Mouse (Mus musculus): ENCODE results near the gene Alg6. TPM values are rescaled to one million over a fixed set of nuclear protein-coding genes. Genes with fewer than 3 reads are reported as not detected.

Gene Alg6
- polyA plus RNA-seq (2016; fragmentation: Nextera tagmentation; extraction: Ambion mirVana) = 20.0 and 20.5 TPM in 2 replicates

GRCm38 (mm10) chr4:99714904-99715782 is at the start of gene Alg6:
Alg6 (plus strand) TSS chr4:99715664.
- Histone ChIP-seq H3K4me3 (peak within 1 kb of the TSS; percentile 66), H3K27ac (peak within 1 kb of the TSS; percentile 91), H3K36me3 (replicated peaks) (peaks cover 10% of the 10 kb centered on the region), H3K9me3 (no peaks in the 10 kb centered on the region), H3K4me1 (peaks cover 10% of the 10 kb centered on the region), H3K27me3 (ENCODE audit: poor library complexity, severe bottlenecking) (peaks cover 17% of the 10 kb centered on the region)
- 4% methylated on average over 46 of the region's 46 CpGs for WGBS
- DNase-seq (ENCODE audit: extremely low spot score, low spot score) = peak; percentile 97

- H3K36me3 ChIP-seq (replicated peaks) = no peaks in the 10 kb centered on the region
- 0 out of 2 replicates have a peak, but pooled peaks cover 3% of the 10 kb centered on the region for H3K9me3 ChIP-seq
- 89% methylated on average over 7 of the region's 7 CpGs for WGBS
- no peak overlapping the region for H3K27ac ChIP-seq
- H3K4me1 ChIP-seq = no peaks in the 10 kb centered on the region
- DNase-seq (ENCODE audit: extremely low spot score, low spot score) = no peak
- no peak overlapping the region for H3K4me3 ChIP-seq
- peaks cover 19% of the 10 kb centered on the region for H3K27me3 ChIP-seq (ENCODE audit: poor library complexity, severe bottlenecking)
Measured at GRCm38 (mm10) chr4:99670203-99670851, 45.1 kb upstream of the Alg6 start.

GRCm38 (mm10) chr4:99675191-99675590 is 40.3 kb upstream of the Alg6 start:
- no peak overlapping the region for H3K27ac ChIP-seq
- DNase-seq (ENCODE audit: extremely low spot score, low spot score) = no peak
- 0 out of 2 replicates have a peak, but pooled peaks cover 3% of the 10 kb centered on the region for H3K9me3 ChIP-seq
- H3K4me1 ChIP-seq = no peaks in the 10 kb centered on the region
- H3K36me3 ChIP-seq (replicated peaks) = no peaks in the 10 kb centered on the region
- H3K4me3 ChIP-seq = no peak overlapping the region
- no peaks in the 10 kb centered on the region for H3K27me3 ChIP-seq (ENCODE audit: poor library complexity, severe bottlenecking)

GRCm38 (mm10) chr4:99683941-99684340 is 31.5 kb upstream of the Alg6 start:
- H3K4me3 ChIP-seq = no peak overlapping the region
- 92% methylated on average over 6 of the region's 6 CpGs for WGBS
- no peaks in the 10 kb centered on the region for H3K4me1 ChIP-seq
- H3K27me3 ChIP-seq (ENCODE audit: poor library complexity, severe bottlenecking) = no peaks in the 10 kb centered on the region
- no peaks in the 10 kb centered on the region for H3K9me3 ChIP-seq
- DNase-seq (ENCODE audit: extremely low spot score, low spot score) = no peak
- H3K27ac ChIP-seq = no peak overlapping the region
- no peaks in the 10 kb centered on the region for H3K36me3 ChIP-seq (replicated peaks)

- H3K4me1 ChIP-seq = no peaks in the 10 kb centered on the region
- H3K27ac ChIP-seq = no peak overlapping the region
- no peaks in the 10 kb centered on the region for H3K27me3 ChIP-seq (ENCODE audit: poor library complexity, severe bottlenecking)
- no peak for DNase-seq (ENCODE audit: extremely low spot score, low spot score)
- H3K4me3 ChIP-seq = no peak overlapping the region
- no peaks in the 10 kb centered on the region for H3K9me3 ChIP-seq
- WGBS = 75% methylated on average over 5 of the region's 5 CpGs
- H3K36me3 ChIP-seq (replicated peaks) = no peaks in the 10 kb centered on the region
Measured at GRCm38 (mm10) chr4:99686308-99686707, 29.2 kb upstream of the Alg6 start.

- Histone ChIP-seq H3K4me3 (no peak overlapping the region), H3K9me3 (no peaks in the 10 kb centered on the region), H3K27me3 (ENCODE audit: poor library complexity, severe bottlenecking) (peaks cover 17% of the 10 kb centered on the region), H3K27ac (no peak overlapping the region), H3K36me3 (replicated peaks) (no peaks in the 10 kb centered on the region), H3K4me1 (peaks cover 10% of the 10 kb centered on the region)
- no peak for DNase-seq (ENCODE audit: extremely low spot score, low spot score)
- 89% methylated on average over 6 of the region's 6 CpGs for WGBS
Measured at GRCm38 (mm10) chr4:99712583-99713183, 2.8 kb upstream of the Alg6 start.

GRCm38 (mm10) chr4:99713971-99714370 is 1.5 kb upstream of the Alg6 start:
- peaks cover 10% of the 10 kb centered on the region for H3K4me1 ChIP-seq
- no peaks in the 10 kb centered on the region for H3K9me3 ChIP-seq
- peaks cover under 1% of the 10 kb centered on the region; the same call in 1 of the 2 replicates for H3K36me3 ChIP-seq (replicated peaks)
- no peak for DNase-seq (ENCODE audit: extremely low spot score, low spot score)
- H3K27ac ChIP-seq = no peak overlapping the region
- WGBS = 89% methylated on average over 6 of the region's 6 CpGs
- peaks cover 17% of the 10 kb centered on the region for H3K27me3 ChIP-seq (ENCODE audit: poor library complexity, severe bottlenecking)
- H3K4me3 ChIP-seq = no peak overlapping the region

- no peak for DNase-seq (ENCODE audit: extremely low spot score, low spot score)
- no peaks in the 10 kb centered on the region for H3K9me3 ChIP-seq
- peaks cover 15% of the 10 kb centered on the region for H3K36me3 ChIP-seq (replicated peaks)
- WGBS = 30% methylated on average over 25 of the region's 25 CpGs
- H3K4me3 ChIP-seq = peak overlapping the region; percentile 66
- peaks cover 10% of the 10 kb centered on the region for H3K4me1 ChIP-seq
- H3K27me3 ChIP-seq (ENCODE audit: poor library complexity, severe bottlenecking) = peaks cover 17% of the 10 kb centered on the region
- H3K27ac ChIP-seq = peak overlapping the region; percentile 91
Measured at GRCm38 (mm10) chr4:99715783-99716416, 436 bp downstream of the Alg6 start.

- Histone ChIP-seq H3K27ac (no peak overlapping the region), H3K27me3 (ENCODE audit: poor library complexity, severe bottlenecking) (peaks cover 13% of the 10 kb centered on the region), H3K9me3 (no peaks in the 10 kb centered on the region), H3K36me3 (replicated peaks) (peaks cover 22% of the 10 kb centered on the region), H3K4me3 (no peak overlapping the region), H3K4me1 (peaks cover 10% of the 10 kb centered on the region)
- WGBS = 79% methylated on average over 4 of the region's 4 CpGs
- no peak for DNase-seq (ENCODE audit: extremely low spot score, low spot score)
Measured at GRCm38 (mm10) chr4:99717905-99718304, 2.4 kb downstream of the Alg6 start.

- WGBS = 95% methylated on average over 4 of the region's 4 CpGs
- H3K36me3 ChIP-seq (replicated peaks) = peaks cover 52% of the 10 kb centered on the region
- H3K4me3 ChIP-seq = no peak overlapping the region
- H3K4me1 ChIP-seq = no peaks in the 10 kb centered on the region
- no peak overlapping the region for H3K27ac ChIP-seq
- peaks cover 1% of the 10 kb centered on the region; the same call in 1 of the 2 replicates for H3K9me3 ChIP-seq
- no peak for DNase-seq (ENCODE audit: extremely low spot score, low spot score)
- no peaks in the 10 kb centered on the region for H3K27me3 ChIP-seq (ENCODE audit: poor library complexity, severe bottlenecking)
Measured at GRCm38 (mm10) chr4:99724331-99724730, 8.9 kb downstream of the Alg6 start.

GRCm38 (mm10) chr4:99725914-99726451 is 10.5 kb downstream of the Alg6 start:
- Histone ChIP-seq H3K27me3 (ENCODE audit: poor library complexity, severe bottlenecking) (no peaks in the 10 kb centered on the region), H3K36me3 (replicated peaks) (peaks cover 57% of the 10 kb centered on the region), H3K27ac (no peak overlapping the region), H3K9me3 (peaks cover 18% of the 10 kb centered on the region), H3K4me3 (no peak overlapping the region), H3K4me1 (no peaks in the 10 kb centered on the region)
- DNase-seq (ENCODE audit: extremely low spot score, low spot score) = no peak
- WGBS = 93% methylated on average over 8 of the region's 8 CpGs

- Histone ChIP-seq H3K9me3 (no peaks in the 10 kb centered on the region), H3K36me3 (replicated peaks) (peaks cover 7% of the 10 kb centered on the region), H3K27ac (no peak overlapping the region; the same call in 1 of the 2 replicates), H3K27me3 (ENCODE audit: poor library complexity, severe bottlenecking) (no peaks in the 10 kb centered on the region), H3K4me3 (no peak overlapping the region), H3K4me1 (peaks cover 9% of the 10 kb centered on the region)
- no peak for DNase-seq (ENCODE audit: extremely low spot score, low spot score)
- WGBS = 42% methylated on average over 7 of the region's 7 CpGs
Measured at GRCm38 (mm10) chr4:99739836-99740235, 24.4 kb downstream of the Alg6 start.

Measured in forebrain, embryonic 10.5 days (tissue).